ENCODE assay signal across 8 mouse cellular contexts in the genomic region with DNA sequence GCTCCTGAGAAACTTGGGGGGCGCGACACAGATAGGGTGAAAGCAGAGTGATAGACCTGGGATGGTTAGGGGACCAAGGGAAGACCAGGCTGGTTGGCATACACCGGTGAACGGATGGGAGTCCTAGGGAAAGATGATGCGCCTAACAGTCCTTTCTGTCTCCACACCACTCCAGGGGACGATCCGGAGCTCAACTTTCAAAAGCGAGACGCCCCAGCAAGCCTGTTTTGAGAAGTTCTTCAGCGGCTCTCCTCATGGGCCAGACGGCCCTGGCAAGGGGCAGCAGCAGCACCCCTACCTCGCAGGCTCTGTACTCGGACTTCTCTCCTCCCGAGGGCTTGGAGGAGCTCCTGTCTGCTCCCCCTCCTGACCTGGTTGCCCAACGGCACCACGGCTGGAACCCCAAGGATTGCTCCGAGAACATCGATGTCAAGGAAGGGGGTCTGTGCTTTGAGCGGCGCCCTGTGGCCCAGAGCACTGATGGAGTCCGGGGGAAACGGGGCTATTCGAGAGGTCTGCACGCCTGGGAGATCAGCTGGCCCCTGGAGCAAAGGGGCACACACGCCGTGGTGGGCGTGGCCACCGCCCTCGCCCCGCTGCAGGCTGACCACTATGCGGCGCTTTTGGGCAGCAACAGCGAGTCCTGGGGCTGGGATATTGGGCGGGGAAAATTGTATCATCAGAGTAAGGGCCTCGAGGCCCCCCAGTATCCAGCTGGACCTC. TPM values are rescaled to one million over a fixed set of nuclear protein-coding genes. Genes with fewer than 3 reads are reported as not detected.
A peak's percentile ranks its signal among the peaks of the same experiment; 100 is the strongest.
DNase-seq lines count a peak whose midpoint lies in the region; ATAC-seq and TF ChIP-seq lines count a peak whose summit lies in the region.

No protein-coding gene starts in this region.

- peak overlapping the region; percentile 54 for H3K9ac ChIP-seq in hindbrain, postnatal 0 days (replicated peaks; ENCODE audit: low read length)

- H3K27ac ChIP-seq in hindbrain, postnatal 0 days: peak overlapping the region; percentile 78
- peak overlapping the region; percentile 83 for H3K27ac ChIP-seq in limb, embryonic 10.5 days
- H3K27ac ChIP-seq in midbrain, embryonic 10.5 days (replicated peaks): peak overlapping the region; percentile 87

- peaks cover 23% of the 10 kb centered on the region for H3K4me1 ChIP-seq in hindbrain, postnatal 0 days (ENCODE audit: insufficient read depth, low read length)
- peaks cover 61% of the 10 kb centered on the region for H3K4me1 ChIP-seq in limb, embryonic 10.5 days
- H3K4me1 ChIP-seq in midbrain, embryonic 10.5 days: peaks cover 74% of the 10 kb centered on the region

- H3K9me3 ChIP-seq in hindbrain, postnatal 0 days (ENCODE audit: low read length): no peaks in the 10 kb centered on the region
- H3K9me3 ChIP-seq in limb, embryonic 10.5 days (replicated peaks): no peaks in the 10 kb centered on the region
- H3K9me3 ChIP-seq in midbrain, embryonic 10.5 days (replicated peaks): no peaks in the 10 kb centered on the region

- H3K4me2 ChIP-seq in hindbrain, postnatal 0 days (ENCODE audit: low read depth, low read length): peak overlapping the region; percentile 97

- 1% methylated on average over 35 of the region's 35 CpGs for WGBS in hindbrain, postnatal 0 days
- under 1% methylated on average over 35 of the region's 35 CpGs for WGBS in limb, embryonic 10.5 days
- WGBS in midbrain, embryonic 10.5 days: 0% methylated on average over 35 of the region's 35 CpGs

- peak; percentile 11 for ATAC-seq in hindbrain, postnatal 0 days
- ATAC-seq in inflammation-experienced regulatory T-cells, adult 6 months: no peak

- TF ChIP-seq CTCF in hindbrain, postnatal 0 days (IDR thresholded peaks at IDR 0.05; ENCODE audit: low read depth): peak; percentile 86

- H3K4me3 ChIP-seq in hindbrain, postnatal 0 days (ENCODE audit: low read length): peak overlapping the region; percentile 51
- peak overlapping the region; percentile 63 for H3K4me3 ChIP-seq in limb, embryonic 10.5 days
- peak overlapping the region; percentile 69 for H3K4me3 ChIP-seq in midbrain, embryonic 10.5 days

- H3K36me3 ChIP-seq in hindbrain, postnatal 0 days (ENCODE audit: insufficient read depth, low read length): no peaks in the 10 kb centered on the region
- peaks cover 31% of the 10 kb centered on the region for H3K36me3 ChIP-seq in limb, embryonic 10.5 days
- peaks cover 32% of the 10 kb centered on the region for H3K36me3 ChIP-seq in midbrain, embryonic 10.5 days

- DNase-seq in adrenal gland, adult 18-20 months (ENCODE audit: low spot score in 2 of 2): peak; percentile 83 to 85
- peak; percentile 84 to 88 for DNase-seq in cerebellum, postnatal 36 days
- DNase-seq in gastrocnemius, postnatal 10 days: peak; percentile 87
- DNase-seq in hindbrain, postnatal 0 days (ENCODE audit: low spot score): peak; percentile 87
- peak; percentile 88 for DNase-seq in limb, embryonic 10.5 days (ENCODE audit: low spot score)
- DNase-seq in midbrain, embryonic 10.5 days (ENCODE audit: low spot score): peak; percentile 88
- DNase-seq in skeletal muscle tissue, adult 2 months (ENCODE audit: low read depth, low spot score): peak; percentile 75

- no peaks in the 10 kb centered on the region for H3K27me3 ChIP-seq in hindbrain, postnatal 0 days (ENCODE audit: insufficient read depth, low read length)
- H3K27me3 ChIP-seq in limb, embryonic 10.5 days (ENCODE audit: low read depth, poor library complexity, severe bottlenecking): no peaks in the 10 kb centered on the region
- no peaks in the 10 kb centered on the region for H3K27me3 ChIP-seq in midbrain, embryonic 10.5 days (ENCODE audit: low read depth, poor library complexity, severe bottlenecking)

RNA-seq across cellular contexts. Expression of a gene that starts 0.8 kb away (rescaled TPM):
- 10 to 100 TPM; 17.3 to 18.9 TPM for total RNA-seq in adrenal gland, adult 18-20 months (2021)
- total RNA-seq in gastrocnemius, postnatal 10 days (2021): 1 to 10 TPM; 3.5 to 6.5 TPM
- total RNA-seq in hindbrain, postnatal 0 days (2014; rRNA removed): 7.3 and 8.7 TPM in 2 replicates
- polyA plus RNA-seq in hindbrain, postnatal 0 days (2015; fragmentation: Nextera tagmentation; extraction: Ambion mirVana): 9.6 and 9.8 TPM in 2 replicates
- 4.7 and 6.9 TPM in 2 replicates for polyA plus RNA-seq in limb, embryonic 10.5 days (2016; fragmentation: Nextera tagmentation; extraction: Ambion mirVana)
- polyA plus RNA-seq in midbrain, embryonic 10.5 days (2016; fragmentation: Nextera tagmentation; extraction: Ambion mirVana): 8.8 and 10.0 TPM in 2 replicates
- polyA plus RNA-seq in inflammation-experienced regulatory T-cells, adult 6 months (2017; shearing (Covaris generic)): 1 to 10 TPM; 1.5 to 3.2 (median 2.1) TPM

RNA-seq across cellular contexts. Expression of a gene that starts 4.9 kb away (rescaled TPM):
- 100 to 1,000 TPM; 383 to 517 TPM for total RNA-seq in adrenal gland, adult 18-20 months (2021)
- total RNA-seq in gastrocnemius, postnatal 10 days (2021): 1,000 to 10,000 TPM; 2,520 to 2,805 TPM
- 506 and 525 TPM in 2 replicates for total RNA-seq in hindbrain, postnatal 0 days (2014; rRNA removed)
- polyA plus RNA-seq in hindbrain, postnatal 0 days (2015; fragmentation: Nextera tagmentation; extraction: Ambion mirVana): 515 and 534 TPM in 2 replicates
- polyA plus RNA-seq in limb, embryonic 10.5 days (2016; fragmentation: Nextera tagmentation; extraction: Ambion mirVana): 831 and 927 TPM in 2 replicates
- 786 and 953 TPM in 2 replicates for polyA plus RNA-seq in midbrain, embryonic 10.5 days (2016; fragmentation: Nextera tagmentation; extraction: Ambion mirVana)
- polyA plus RNA-seq in inflammation-experienced regulatory T-cells, adult 6 months (2017; shearing (Covaris generic)): 10 to 100 TPM; 77.6 to 91.2 (median 82.5) TPM

RNA-seq across cellular contexts. Expression of a gene that starts 20.1 kb away (rescaled TPM):
- 100 to 1,000 TPM; 107 to 128 TPM for total RNA-seq in adrenal gland, adult 18-20 months (2021)
- 10 to 100 TPM; 66.2 to 66.4 TPM for total RNA-seq in gastrocnemius, postnatal 10 days (2021)
- total RNA-seq in hindbrain, postnatal 0 days (2014; rRNA removed): 222 and 233 TPM in 2 replicates
- polyA plus RNA-seq in hindbrain, postnatal 0 days (2015; fragmentation: Nextera tagmentation; extraction: Ambion mirVana): 182 and 189 TPM in 2 replicates
- 200 and 209 TPM in 2 replicates for polyA plus RNA-seq in limb, embryonic 10.5 days (2016; fragmentation: Nextera tagmentation; extraction: Ambion mirVana)
- polyA plus RNA-seq in midbrain, embryonic 10.5 days (2016; fragmentation: Nextera tagmentation; extraction: Ambion mirVana): 212 and 228 TPM in 2 replicates
- polyA plus RNA-seq in inflammation-experienced regulatory T-cells, adult 6 months (2017; shearing (Covaris generic)): 10 to 100 TPM; 69.1 to 81.5 (median 73.8) TPM

RNA-seq across cellular contexts. Expression of a gene that starts 20.1 kb away (rescaled TPM):
- 1 to 10 TPM in 1 of 2 experiments, under 1 TPM in 1; 0.77 to 2.7 TPM for total RNA-seq in adrenal gland, adult 18-20 months (2021)
- 10 to 100 TPM; 13.5 to 14.3 TPM for total RNA-seq in gastrocnemius, postnatal 10 days (2021)
- 34.7 and 39.9 TPM in 2 replicates for total RNA-seq in hindbrain, postnatal 0 days (2014; rRNA removed)
- polyA plus RNA-seq in hindbrain, postnatal 0 days (2015; fragmentation: Nextera tagmentation; extraction: Ambion mirVana): 40.9 and 47.3 TPM in 2 replicates
- polyA plus RNA-seq in limb, embryonic 10.5 days (2016; fragmentation: Nextera tagmentation; extraction: Ambion mirVana): 243 and 250 TPM in 2 replicates
- 258 and 273 TPM in 2 replicates for polyA plus RNA-seq in midbrain, embryonic 10.5 days (2016; fragmentation: Nextera tagmentation; extraction: Ambion mirVana)
- 100 to 1,000 TPM in 1 of 3 experiments, 10 to 100 TPM in 1, 1 to 10 TPM in 1; 7.6 to 142 (median 17.9) TPM for polyA plus RNA-seq in inflammation-experienced regulatory T-cells, adult 6 months (2017; shearing (Covaris generic))

RNA-seq across cellular contexts. Expression of a gene that starts 29.7 kb away (rescaled TPM):
- total RNA-seq in adrenal gland, adult 18-20 months (2021): under 1 TPM in 1 of 2 experiments, not detected in 1; 0.90 TPM
- total RNA-seq in gastrocnemius, postnatal 10 days (2021): not detected
- 6.7 and 9.2 TPM in 2 replicates for total RNA-seq in hindbrain, postnatal 0 days (2014; rRNA removed)
- polyA plus RNA-seq in hindbrain, postnatal 0 days (2015; fragmentation: Nextera tagmentation; extraction: Ambion mirVana): 5.4 and 8.7 TPM in 2 replicates
- polyA plus RNA-seq in limb, embryonic 10.5 days (2016; fragmentation: Nextera tagmentation; extraction: Ambion mirVana): 0.35 and 0.68 TPM in 2 replicates
- 1.3 and 1.4 TPM in 2 replicates for polyA plus RNA-seq in midbrain, embryonic 10.5 days (2016; fragmentation: Nextera tagmentation; extraction: Ambion mirVana)
- polyA plus RNA-seq in inflammation-experienced regulatory T-cells, adult 6 months (2017; shearing (Covaris generic)): 1 to 10 TPM; 1.5 to 4.2 (median 3.4) TPM
